Mouse (Mus musculus): ENCODE data around the gene Gm10600.
"Not testable (repeated sequence)": the region's sequence is repeated elsewhere in the genome, so short reads cannot be mapped to it uniquely, and the experiment has no call there.

Gene Gm10600

GRCm38 (mm10) chr4:42240339-42240738 is at the start of gene Gm10600:
TSS of gene Gm10600 (plus strand) at chr4:42240639.
- DNase-seq = not testable (repeated sequence)

- not testable (repeated sequence) for DNase-seq
Measured at GRCm38 (mm10) chr4:42255467-42255866, 15.0 kb downstream of the Gm10600 start, which contains the start of gene Ccl21b. TSS of gene Ccl21b (plus strand) at chr4:42255767.

All from lung, postnatal 14 days (tissue).